8 mouse cellular contexts compared by ENCODE assay signal in the genomic region with DNA sequence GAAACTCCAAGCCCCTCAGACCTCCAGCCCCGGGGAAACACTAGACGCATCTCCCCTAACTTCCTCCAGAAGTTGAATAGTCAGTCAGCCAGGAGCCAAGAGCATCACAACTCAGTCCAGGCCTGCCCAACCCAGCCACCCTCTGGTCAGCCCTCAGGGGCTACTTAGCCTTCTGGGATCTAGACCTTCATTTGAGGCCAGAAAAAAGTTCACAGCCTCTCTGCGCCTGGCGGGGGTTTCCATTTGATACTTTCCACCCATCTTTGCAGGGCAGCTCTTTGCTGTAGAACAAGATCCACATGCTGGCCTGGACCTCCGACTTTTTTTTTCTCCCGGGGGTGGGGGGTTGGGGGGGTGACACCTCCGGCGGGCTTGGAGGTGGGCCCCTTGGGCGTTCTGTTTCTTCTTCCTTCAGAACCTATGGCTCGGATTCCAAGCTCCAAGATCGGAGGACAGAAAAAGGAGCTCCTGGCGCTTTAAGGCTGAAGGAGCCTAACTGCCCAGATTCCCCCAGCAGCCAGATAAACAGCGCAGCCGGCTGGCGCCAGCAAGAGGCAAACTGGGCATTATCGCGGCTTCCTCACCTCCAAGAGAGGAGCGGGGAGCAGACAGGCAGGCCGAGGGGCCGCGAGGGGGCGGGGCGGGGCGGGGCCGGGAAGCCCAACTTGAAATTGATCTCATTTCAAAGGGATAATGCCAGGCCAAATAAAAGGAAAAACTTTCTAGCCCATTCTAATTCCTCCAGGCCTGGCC. TPM values are rescaled to one million over a fixed set of nuclear protein-coding genes. Genes with fewer than 3 reads are reported as not detected.
DNase-seq lines count a peak whose midpoint lies in the region; ATAC-seq lines count a peak whose summit lies in the region.

No protein-coding gene starts in this region.

- DNase-seq in cerebellum, postnatal 25 days, result peak; percentile 15 to 41
- no peak for DNase-seq in cerebellum, adult 11 months
- peak; percentile 85 for DNase-seq in embryo, embryonic 9.5 days (ENCODE audit: extremely low spot score)
- DNase-seq in lung, postnatal 10 days, result peak; percentile 72
- DNase-seq in right cerebral cortex, adult 18-20 months, result no peak

- H3K36me3 ChIP-seq in heart, embryonic 11.5 days (ENCODE audit: control insufficient read depth, insufficient read depth, low read length), result peaks cover 22% of the 10 kb centered on the region
- H3K36me3 ChIP-seq in kidney, embryonic 15.5 days, result peaks cover 34% of the 10 kb centered on the region
- H3K36me3 ChIP-seq in stomach, embryonic 14.5 days (ENCODE audit: control insufficient read depth, insufficient read depth, low read length), result peaks cover 12% of the 10 kb centered on the region

- ATAC-seq in heart, embryonic 11.5 days (replicated peaks; ENCODE audit: insufficient number of reproducible peaks, low FRiP score, low TSS enrichment), result no peak
- ATAC-seq in kidney, embryonic 15.5 days (replicated peaks; ENCODE audit: low FRiP score), result no peak
- no peak for ATAC-seq in stomach, embryonic 14.5 days (ENCODE audit: insufficient number of reproducible peaks, insufficient read depth, low FRiP score, low read depth)

- H3K4me2 ChIP-seq in heart, embryonic 11.5 days, result peak overlapping the region; percentile 97
- peak overlapping the region; percentile 93 for H3K4me2 ChIP-seq in kidney, embryonic 15.5 days
- peak overlapping the region; percentile 95 for H3K4me2 ChIP-seq in stomach, embryonic 14.5 days (replicated peaks; ENCODE audit: low read depth, low read length)

- no peaks in the 10 kb centered on the region for H3K27me3 ChIP-seq in heart, embryonic 11.5 days (ENCODE audit: control insufficient read depth, insufficient read depth, low read length)
- no peaks in the 10 kb centered on the region for H3K27me3 ChIP-seq in kidney, embryonic 15.5 days
- no peaks in the 10 kb centered on the region for H3K27me3 ChIP-seq in stomach, embryonic 14.5 days (ENCODE audit: control insufficient read depth, insufficient read depth, low read length)

- H3K4me1 ChIP-seq in heart, embryonic 11.5 days (ENCODE audit: control insufficient read depth, insufficient read depth, low read length), result peaks cover 35% of the 10 kb centered on the region
- H3K4me1 ChIP-seq in kidney, embryonic 15.5 days, result peaks cover 71% of the 10 kb centered on the region
- H3K4me1 ChIP-seq in stomach, embryonic 14.5 days (ENCODE audit: control insufficient read depth, insufficient read depth, low read length), result peaks cover 39% of the 10 kb centered on the region

- H3K9ac ChIP-seq in heart, embryonic 11.5 days (ENCODE audit: low read depth, low read length), result peak overlapping the region; percentile 100
- H3K9ac ChIP-seq in kidney, embryonic 15.5 days, result peak overlapping the region; percentile 99
- peak overlapping the region; percentile 4; the same call in 1 of the 2 replicates for H3K9ac ChIP-seq in stomach, embryonic 14.5 days (replicated peaks; ENCODE audit: low read depth, low read length)

- peak overlapping the region; percentile 100 for H3K27ac ChIP-seq in heart, embryonic 11.5 days (ENCODE audit: low read depth, low read length)
- H3K27ac ChIP-seq in kidney, embryonic 15.5 days, result peak overlapping the region; percentile 98
- H3K27ac ChIP-seq in stomach, embryonic 14.5 days (ENCODE audit: low read length), result peak overlapping the region; percentile 99

- no peaks in the 10 kb centered on the region; the same call in 1 of the 2 replicates for H3K9me3 ChIP-seq in heart, embryonic 11.5 days (replicated peaks; ENCODE audit: control insufficient read depth, low read length)
- no peaks in the 10 kb centered on the region for H3K9me3 ChIP-seq in kidney, embryonic 15.5 days (replicated peaks)
- H3K9me3 ChIP-seq in stomach, embryonic 14.5 days (ENCODE audit: control insufficient read depth, low read depth, low read length), result no peaks in the 10 kb centered on the region

- under 1% methylated on average over 25 of the region's 25 CpGs for WGBS in heart, embryonic 11.5 days (ENCODE audit: insufficient replicate concordance)
- 2% methylated on average over 25 of the region's 25 CpGs for WGBS in kidney, embryonic 15.5 days
- WGBS in stomach, embryonic 14.5 days, result 2% methylated on average over 25 of the region's 25 CpGs

- peak overlapping the region; percentile 98 for H3K4me3 ChIP-seq in heart, embryonic 11.5 days (ENCODE audit: low read depth, low read length)
- H3K4me3 ChIP-seq in kidney, embryonic 15.5 days (replicated peaks), result peak overlapping the region; percentile 86
- H3K4me3 ChIP-seq in stomach, embryonic 14.5 days (ENCODE audit: low read depth, low read length), result peak overlapping the region; percentile 93

RNA-seq across cellular contexts. Expression of a gene that starts 5.0 kb away (rescaled TPM):
- polyA plus RNA-seq in heart, embryonic 11.5 days (2014; fragmentation: Nextera tagmentation; extraction: Ambion mirVana), result 30.5 and 31.6 TPM in 2 replicates
- polyA plus RNA-seq in kidney, embryonic 15.5 days (2015; fragmentation: Nextera tagmentation; extraction: Ambion mirVana), result 10.6 and 12.3 TPM in 2 replicates
- 7.5 and 9.7 TPM in 2 replicates for polyA plus RNA-seq in stomach, embryonic 14.5 days (2014; fragmentation: Nextera tagmentation; extraction: Ambion mirVana)

Comparison
In these comparisons a context has a peak if more than half of its experiments do, and no peak if none do; other contexts are left out.
1. DNase-seq: peak in cerebellum, postnatal 25 days (2 of 2), embryo, embryonic 9.5 days (single experiment) and lung, postnatal 10 days (single experiment); none in cerebellum, adult 11 months (single experiment) and right cerebral cortex, adult 18-20 months (single experiment).
2. H3K9ac ChIP-seq: peak in every context shown above with its lines; median percentile 100 in heart, embryonic 11.5 days; 99 in kidney, embryonic 15.5 days; 4 in stomach, embryonic 14.5 days.
3. Peak in every context shown above with its lines, with median percentiles within 50 percentile points of each other: H3K27ac ChIP-seq, H3K4me2 ChIP-seq and H3K4me3 ChIP-seq.